Mouse (Mus musculus) bone marrow macrophage, adult 2 months (primary cell): ENCODE measurements around the gene Mrps34. TPM values are rescaled to one million over a fixed set of nuclear protein-coding genes. Genes with fewer than 3 reads are reported as not detected.

ENCODE experiments used
- H3K27ac ChIP-seq: 2 replicates; pipeline ENCODE4 v1.5.1; 2012; ENCODE audit warnings: low read depth, low read length; ENCODE audit not compliant: insufficient read depth
- H3K4me1 ChIP-seq: 2 replicates; pipeline ENCODE4 v1.6.1; 2012; ENCODE audit warnings: low read length; ENCODE audit not compliant: control insufficient read depth, insufficient read depth
- H3K4me3 ChIP-seq: 2 replicates; pipeline ENCODE4 v1.5.1; 2012; ENCODE audit warnings: mild to moderate bottlenecking, low read length, moderate library complexity; ENCODE audit not compliant: insufficient read depth
- CTCF ChIP-seq: IDR thresholded peaks from 2 replicates; pipeline ENCODE4 v1.5.1; 2012; ENCODE audit warnings: low read depth, mild to moderate bottlenecking, low read length, moderate library complexity
- POLR2A ChIP-seq: IDR thresholded peaks from 2 replicates; pipeline ENCODE4 v1.6.1; 2012; ENCODE audit warnings: mild to moderate bottlenecking, low read depth, low read length, borderline replicate concordance
- polyA plus RNA-seq: library from polyadenylated mRNA; stranded (reverse); fragments of >200 nt; gene quantifications from 2 replicates; pipeline ENCODE4 v1.2.4, GENCODE M21; 2012; ENCODE audit not compliant: missing spikeins, insufficient read depth, insufficient read length

Mrps34 gene
- polyA plus RNA-seq, 1 experiment, result 25.6 TPM

DNA sequence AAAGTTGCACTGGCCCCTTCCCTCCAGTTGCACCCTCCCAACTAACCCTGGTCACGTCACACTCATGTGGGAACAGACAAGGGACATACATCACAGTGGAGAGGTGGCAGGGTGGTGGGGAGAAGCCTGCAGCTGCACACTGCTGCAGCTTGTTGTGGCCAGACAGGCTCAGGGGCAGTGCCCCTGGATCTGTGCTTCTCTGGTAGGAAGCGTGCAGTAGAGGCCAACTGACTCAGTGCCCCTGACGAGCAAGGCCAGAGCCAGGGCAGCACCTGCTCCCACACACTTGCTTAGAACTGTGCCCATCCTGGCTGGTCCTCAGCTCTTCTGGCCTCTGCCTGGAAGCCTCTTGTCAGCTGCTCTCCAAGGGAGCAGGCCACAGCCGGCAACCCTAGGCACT lies 2.7 kb downstream of the Mrps34 start:
- H3K4me3 ChIP-seq, result no peak overlapping the region
- H3K4me1 ChIP-seq, result 0 out of 2 replicates have a peak, but pooled peaks cover 4% of the 10 kb centered on the region
- TF ChIP-seq CTCF (no peak), POLR2A (no peak)
- H3K27ac ChIP-seq, result no peak overlapping the region

DNA sequence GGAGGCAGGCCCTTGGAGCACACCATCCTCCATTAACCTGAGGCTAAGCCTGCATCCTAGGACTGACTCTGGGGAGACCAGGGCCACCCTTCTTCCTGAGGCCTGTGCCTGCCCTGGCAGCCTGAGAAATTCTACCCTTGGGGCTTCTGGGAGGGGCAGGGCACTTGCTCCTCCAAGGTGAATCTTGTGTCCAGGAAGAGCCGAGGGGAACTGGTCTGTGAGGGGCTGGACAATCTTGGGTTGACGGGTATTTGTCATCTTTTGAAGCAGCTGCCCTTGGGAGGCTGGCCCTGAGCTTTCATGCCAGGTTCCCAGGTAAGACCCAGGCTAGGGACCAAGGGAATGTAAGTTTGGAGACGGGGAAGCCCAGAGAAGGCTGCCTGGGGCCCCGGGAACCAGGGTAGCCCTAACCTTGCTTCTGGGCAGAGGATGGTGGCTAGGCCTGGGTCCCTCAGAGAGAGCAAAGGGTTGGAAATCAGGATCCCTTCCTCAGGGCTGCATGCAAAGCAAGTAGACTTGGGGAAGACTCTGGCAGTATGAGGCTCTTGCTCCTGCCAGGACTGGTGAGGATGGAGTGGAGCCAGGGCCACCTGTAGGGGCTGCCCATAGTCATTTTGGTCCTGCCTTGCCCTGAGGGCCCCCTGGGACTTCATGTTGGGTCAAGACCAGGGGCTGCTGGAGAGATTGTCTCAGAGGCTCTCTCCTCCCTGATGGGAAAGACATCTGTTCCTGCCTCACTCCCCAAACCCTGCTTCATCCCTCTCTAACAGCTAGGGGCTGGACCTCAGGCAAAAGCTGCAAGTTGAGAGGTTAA lies 3.3 kb downstream of the Mrps34 start:
- Histone ChIP-seq H3K4me3 (no peak overlapping the region), H3K27ac (no peak overlapping the region)
- TF ChIP-seq POLR2A, result no peak
- no peak for TF ChIP-seq CTCF

GRCm38 (mm10) chr17:24899153-24899552 lies 4.2 kb downstream of the Mrps34 start:
- H3K27ac ChIP-seq, result no peak overlapping the region
- no peak for TF ChIP-seq POLR2A
- TF ChIP-seq CTCF, result no peak

More for the DNA sequence above, 3.3 kb downstream of the Mrps34 start:
- H3K4me1 ChIP-seq, result 0 out of 2 replicates have a peak, but pooled peaks cover 4% of the 10 kb centered on the region

GRCm38 (mm10) chr17:24900014-24900413 lies 5.1 kb downstream of the Mrps34 start:
- 0 out of 2 replicates have a peak, but pooled peaks cover 4% of the 10 kb centered on the region for H3K4me1 ChIP-seq
- no peak overlapping the region for H3K27ac ChIP-seq
- H3K4me3 ChIP-seq, result no peak overlapping the region
- TF ChIP-seq CTCF (no peak), POLR2A (no peak)

More at GRCm38 (mm10) chr17:24899153-24899552, 4.2 kb downstream of the Mrps34 start:
- Histone ChIP-seq H3K4me3 (no peak overlapping the region), H3K4me1 (0 out of 2 replicates have a peak, but pooled peaks cover 4% of the 10 kb centered on the region)

GRCm38 (mm10) chr17:24902124-24902523 lies 7.2 kb downstream of the Mrps34 start:
- Histone ChIP-seq H3K27ac (no peak overlapping the region), H3K4me3 (no peak overlapping the region), H3K4me1 (0 out of 2 replicates have a peak, but pooled peaks cover 1% of the 10 kb centered on the region)
- TF ChIP-seq CTCF (no peak), POLR2A (no peak)

- no peaks in the 10 kb centered on the region for H3K4me1 ChIP-seq
- H3K27ac ChIP-seq, result no peak overlapping the region
- TF ChIP-seq CTCF, result peak; percentile 25; the same call in 1 of the 2 replicates
- no peak for TF ChIP-seq POLR2A
- no peak overlapping the region for H3K4me3 ChIP-seq
These were observed 8.0 kb downstream of the Mrps34 start for GRCm38 (mm10) chr17:24902671-24903474.

DNA sequence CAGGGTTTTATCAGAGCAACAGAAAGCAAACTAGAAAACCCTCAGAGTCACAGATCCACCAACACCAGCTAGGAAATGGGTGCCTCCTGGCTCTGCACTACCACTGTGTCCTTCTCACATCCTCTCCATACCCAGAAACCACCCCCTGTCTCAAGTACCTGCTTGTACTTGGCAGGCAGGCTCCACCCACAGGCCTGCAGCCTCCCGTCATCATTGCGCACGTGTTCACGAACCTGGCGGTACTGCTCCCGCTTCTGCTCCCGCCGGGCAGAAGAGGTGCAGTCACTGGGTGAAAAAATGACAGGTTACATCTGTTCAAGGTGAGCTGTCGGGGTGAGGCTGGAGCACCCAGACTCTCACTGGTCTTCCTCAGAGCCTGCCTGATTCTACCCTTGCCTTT lies 8.9 kb downstream of the Mrps34 start:
- TF ChIP-seq CTCF, result no peak
- no peak for TF ChIP-seq POLR2A
- no peak overlapping the region for H3K4me3 ChIP-seq
- no peaks in the 10 kb centered on the region for H3K4me1 ChIP-seq
- no peak overlapping the region for H3K27ac ChIP-seq

GRCm38 (mm10) chr17:24907591-24907990 lies 12.7 kb downstream of the Mrps34 start:
- Histone ChIP-seq H3K4me3 (no peak overlapping the region), H3K4me1 (no peaks in the 10 kb centered on the region), H3K27ac (no peak overlapping the region)
- TF ChIP-seq POLR2A (no peak), CTCF (no peak)

DNA sequence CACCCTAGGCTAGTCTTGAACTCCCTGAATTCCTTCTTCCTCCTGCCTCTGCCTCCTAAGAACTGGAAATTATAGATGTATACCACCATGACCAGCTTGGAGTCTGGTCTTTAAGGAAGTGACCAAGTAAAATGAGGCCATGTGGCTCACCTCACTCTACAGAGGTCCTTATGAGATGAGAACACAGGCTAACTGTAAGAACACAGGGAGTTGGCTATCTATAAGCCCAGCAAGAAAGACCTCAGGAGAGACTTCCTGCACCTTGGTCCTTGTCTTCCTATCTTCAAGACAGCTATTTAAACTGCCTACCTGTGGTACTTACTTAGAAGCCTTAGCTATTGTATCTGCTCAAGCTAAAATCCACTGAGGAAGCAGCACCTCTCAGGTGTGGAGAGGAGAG lies 19.1 kb downstream of the Mrps34 start:
- Histone ChIP-seq H3K4me3 (no peak overlapping the region), H3K4me1 (no peaks in the 10 kb centered on the region), H3K27ac (no peak overlapping the region)
- TF ChIP-seq POLR2A (no peak), CTCF (no peak)
